Mouse (Mus musculus) CD4-positive, CD25-positive, alpha-beta regulatory T cell, adult 9 weeks (primary cell): ENCODE results near the gene Gm21319. TPM values are rescaled to one million over a fixed set of nuclear protein-coding genes. Genes with fewer than 3 reads are reported as not detected.

Source experiments
- polyA plus RNA-seq: library from polyadenylated mRNA; unstranded; fragments of 100-300 nt; shearing (Covaris generic); gene quantifications from one replicate; pipeline ENCODE4 v1.2.1, GENCODE M21; 2017

Gene Gm21319
- not detected for polyA plus RNA-seq

GRCm38 (mm10) chr12:87775655-87776054, at the start of gene Gm21319:
Gene Gm21319, minus strand, starts transcription at chr12:87775755.

GRCm38 (mm10) chr12:87816277-87816676, 40.7 kb upstream of the Gm21319 start, which contains the start of gene BB287469:
Gene BB287469, plus strand, starts transcription at chr12:87816577.

GRCm38 (mm10) chr12:87795212-87795611, 19.7 kb upstream of the Gm21319 start, which contains the start of gene Gm21936:
Gene Gm21936, plus strand, starts transcription at chr12:87795512.

Other genes starting within 250 kb of the Gm21319 start
- not detected for gene Oog1, start 173.1 kb downstream of the Gm21319 start, polyA plus RNA-seq
- not detected for gene Gm4027, start 156.9 kb downstream of the Gm21319 start, polyA plus RNA-seq
- not detected for gene Gm16381, start 131.1 kb downstream of the Gm21319 start, polyA plus RNA-seq
- not detected for gene Gm21936, start 19.8 kb upstream of the Gm21319 start, polyA plus RNA-seq
- gene BB287469, start 40.8 kb upstream of the Gm21319 start, polyA plus RNA-seq = not detected
- not detected for gene Gm2001, start 66.6 kb upstream of the Gm21319 start, polyA plus RNA-seq
- gene Gm2016, start 98.3 kb upstream of the Gm21319 start, polyA plus RNA-seq = not detected
- gene Gm2022, start 119.6 kb upstream of the Gm21319 start, polyA plus RNA-seq = not detected
- not detected for gene Gm2035, start 144.1 kb upstream of the Gm21319 start, polyA plus RNA-seq
- gene Gm2042, start 178.3 kb upstream of the Gm21319 start, polyA plus RNA-seq = not detected
- not detected for gene Gm2075, start 236.1 kb upstream of the Gm21319 start, polyA plus RNA-seq
- not detected for gene Gm6803, start 243.0 kb upstream of the Gm21319 start, polyA plus RNA-seq